Mouse (Mus musculus) E14TG2a.4 (cell line): ENCODE measurements around the gene Nfic.

Experiments
- CTCF ChIP-seq: conservative IDR thresholded peaks from 2 replicates; pipeline ENCODE4 v1.5.1; 2014; ENCODE audit warnings: low read length
- NANOG ChIP-seq: IDR thresholded peaks from 2 replicates; pipeline ENCODE4 v1.6.1; 2014; ENCODE audit warnings: borderline replicate concordance, low read length, mixed read lengths

GRCm38 (mm10) chr10:81382039-81382438 lies 73.4 kb downstream of the Nfic start:
- no peak for TF ChIP-seq CTCF
- no peak for TF ChIP-seq NANOG
